Mouse (Mus musculus) thymus, adult 2 months (tissue): Measurements from ENCODE around the gene Vps37c.

Experiments used
- CTCF ChIP-seq: fragments of 200-500 bp; IDR thresholded peaks from 2 replicates; pipeline ENCODE4 v1.5.1; 2012; ENCODE audit warnings: mild to moderate bottlenecking, control low read depth, low read length, moderate library complexity, borderline replicate concordance; ENCODE audit not compliant: control insufficient read depth, poor library complexity, insufficient read depth; ENCODE audit errors: extremely low read depth
- POLR2A ChIP-seq: fragments of 200-500 bp; IDR thresholded peaks from 2 replicates; pipeline ENCODE4 v1.6.1; 2012; ENCODE audit warnings: mild to moderate bottlenecking, low read length, control low read depth, moderate library complexity; ENCODE audit not compliant: control insufficient read depth, poor library complexity, insufficient read depth; ENCODE audit errors: extremely low read depth

- TF ChIP-seq CTCF (no peak), POLR2A (no peak)
These were observed 43.4 kb downstream of the Vps37c start for GRCm38 (mm10) chr19:10731975-10732374.
